Mouse (Mus musculus) heart, adult 2 months (tissue): ENCODE data around the gene Il15.

ENCODE experiments used
- CTCF ChIP-seq: fragments of 200-600 bp; IDR thresholded peaks from 2 replicates; pipeline ENCODE4 v1.8.1; 2022; ENCODE audit warnings: antibody characterized with exemption, mild to moderate bottlenecking, moderate library complexity
- EP300 ChIP-seq: fragments of 200-500 bp; IDR thresholded peaks from 2 replicates; pipeline ENCODE4 v1.6.1; 2011; ENCODE audit warnings: low read depth, low read length, control low read depth; ENCODE audit not compliant: insufficient read depth
- POLR2A ChIP-seq: fragments of 200-500 bp; IDR thresholded peaks from 2 replicates; pipeline ENCODE4 v1.6.1; 2011; ENCODE audit warnings: mild to moderate bottlenecking, low read depth, low read length, control low read depth; ENCODE audit not compliant: insufficient read depth

DNA sequence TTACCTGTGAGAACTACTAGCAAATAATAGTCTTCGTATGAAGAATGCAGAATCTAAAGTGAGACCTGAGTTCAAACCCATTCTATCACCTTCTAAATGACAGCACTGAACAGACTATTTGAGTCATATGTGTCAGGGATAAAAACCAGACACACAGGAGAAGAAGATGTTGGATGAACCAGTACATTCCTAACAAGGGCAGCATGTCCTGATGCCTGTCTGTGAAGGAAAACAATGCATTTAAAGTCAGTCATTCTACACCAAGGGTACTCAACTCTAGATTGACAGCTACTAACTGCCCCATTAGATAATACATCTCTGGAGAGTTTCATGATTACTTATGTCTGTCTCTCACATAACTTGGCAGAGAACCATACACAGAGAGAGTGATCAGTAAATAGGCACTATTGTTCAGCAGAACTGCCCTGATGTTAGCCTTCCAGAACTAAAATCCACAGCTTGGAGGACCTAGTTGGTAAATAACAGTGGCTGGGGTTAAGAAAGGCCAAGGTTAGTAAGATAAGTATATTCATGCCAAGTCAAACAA is 14.6 kb downstream of the Il15 start:
- TF ChIP-seq CTCF (no peak), EP300 (no peak), POLR2A (no peak)
